Mouse (Mus musculus) cerebellum, adult 2 months (tissue): ENCODE data around the gene Cers6. TPM values are rescaled to one million over a fixed set of nuclear protein-coding genes. Genes with fewer than 3 reads are reported as not detected.

Experiments used
- DNase-seq, 2 experiments: peaks; one replicate each; pipeline ENCODE4 v3.0.0; 2021
- H3K27ac ChIP-seq: fragments of 200-500 bp; 2 replicates; pipeline ENCODE4 v1.5.1; 2012; ENCODE audit warnings: low read length, control low read depth, inconsistent platforms; ENCODE audit not compliant: insufficient read depth
- H3K27me3 ChIP-seq: fragments of 200-500 bp; 2 replicates; pipeline ENCODE4 v1.6.1; 2012; ENCODE audit warnings: inconsistent platforms, mild to moderate bottlenecking, low read length, moderate library complexity; ENCODE audit not compliant: control insufficient read depth, insufficient read depth
- H3K4me1 ChIP-seq: fragments of 200-500 bp; 2 replicates; pipeline ENCODE4 v1.6.1; 2011; ENCODE audit warnings: low read length; ENCODE audit not compliant: control insufficient read depth, insufficient read depth
- H3K4me3 ChIP-seq: fragments of 200-500 bp; replicated peaks from 2 replicates; pipeline ENCODE3; 2011; ENCODE audit warnings: mild to moderate bottlenecking, low read depth, low read length, control low read depth; ENCODE audit not compliant: insufficient read depth
- CTCF ChIP-seq: fragments of 200-500 bp; IDR thresholded peaks from 2 replicates; pipeline ENCODE4 v1.5.1; 2011; ENCODE audit warnings: low read depth, mild to moderate bottlenecking, control low read depth, low read length, moderate library complexity, borderline replicate concordance; ENCODE audit not compliant: insufficient read depth
- POLR2A ChIP-seq: fragments of 200-500 bp; IDR thresholded peaks from 2 replicates; pipeline ENCODE4 v1.6.1; 2011; ENCODE audit warnings: low read length, control low read depth, borderline replicate concordance; ENCODE audit not compliant: insufficient read depth
- WGBS: fragments of 180-500 bp; shearing (Covaris S2); methylation state at CpG from one replicate; pipeline ENCODE4 v1.1.7; 2018; 5-methylcytosine and 5-hydroxymethylcytosine counted together
- polyA plus RNA-seq: library from polyadenylated mRNA; depleted of rRNA; stranded (reverse); fragments of >200 nt; gene quantifications from 2 replicates; pipeline ENCODE4 v1.2.3, GENCODE M21; 2012

Cers6 gene
- polyA plus RNA-seq, 1 experiment: 29.8 TPM

DNA sequence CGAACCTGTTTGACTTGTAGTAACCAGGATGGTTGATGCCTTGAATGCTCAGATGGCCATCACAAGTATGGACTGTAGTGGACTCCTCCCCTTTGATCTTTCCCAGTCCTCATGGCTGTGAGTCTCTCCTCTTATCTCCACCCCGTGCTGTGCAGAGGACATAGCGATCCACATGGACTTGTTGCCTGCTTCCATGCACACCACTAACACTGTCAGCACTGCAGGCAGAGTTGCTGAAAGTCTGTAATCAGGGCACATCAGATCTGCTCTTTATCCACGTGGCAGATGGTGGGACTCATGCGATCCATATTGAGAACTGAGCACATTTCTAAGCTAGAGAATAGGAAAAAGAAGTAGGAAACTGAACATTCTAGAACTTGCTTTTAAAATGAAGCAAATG lies 154.6 kb downstream of the Cers6 start:
- peak in 1 of 2 experiments; percentile 40 for DNase-seq

DNA sequence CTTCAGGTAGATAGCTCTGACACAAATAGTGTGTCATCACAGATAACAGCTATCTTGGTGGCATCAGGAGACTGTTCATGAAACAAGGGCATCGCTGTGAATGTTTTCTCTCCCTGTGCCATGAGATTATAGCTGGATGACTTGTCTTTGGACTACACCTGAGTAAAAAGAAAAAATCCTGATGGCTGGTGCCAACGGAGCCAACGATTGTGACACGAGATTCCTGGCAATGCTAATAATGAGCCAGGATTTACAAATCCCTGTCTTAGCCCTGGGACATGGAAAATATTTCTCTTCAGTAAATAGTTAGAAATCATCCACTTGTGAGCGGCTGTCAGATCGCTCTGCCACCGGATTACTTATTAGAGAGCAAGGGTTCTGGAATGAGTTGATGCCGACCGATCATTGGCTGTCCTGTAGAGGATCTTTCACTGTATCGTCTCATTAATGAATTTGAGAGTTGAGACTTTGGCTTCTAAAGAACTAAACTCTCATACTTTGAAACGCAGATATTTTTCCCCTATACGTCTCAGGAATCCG lies 157.9 kb downstream of the Cers6 start:
- 58% methylated on average over 13 of the region's 13 CpGs for WGBS
- no peak for TF ChIP-seq CTCF
- no peaks in the 10 kb centered on the region for H3K27me3 ChIP-seq
- H3K4me3 ChIP-seq: no peak overlapping the region
- peaks cover 31% of the 10 kb centered on the region for H3K4me1 ChIP-seq
- peak overlapping the region; percentile 13; the same call in 1 of the 2 replicates for H3K27ac ChIP-seq
- peak in 1 of 2 experiments; percentile 60 for DNase-seq

More for the DNA sequence above, 154.6 kb downstream of the Cers6 start:
- Histone ChIP-seq H3K4me1 (peaks cover 30% of the 10 kb centered on the region), H3K4me3 (no peak overlapping the region), H3K27ac (no peak overlapping the region), H3K27me3 (no peaks in the 10 kb centered on the region)
- WGBS: 57% methylated on average over 5 of the region's 5 CpGs
- TF ChIP-seq CTCF: no peak
- TF ChIP-seq POLR2A: no peak

DNA sequence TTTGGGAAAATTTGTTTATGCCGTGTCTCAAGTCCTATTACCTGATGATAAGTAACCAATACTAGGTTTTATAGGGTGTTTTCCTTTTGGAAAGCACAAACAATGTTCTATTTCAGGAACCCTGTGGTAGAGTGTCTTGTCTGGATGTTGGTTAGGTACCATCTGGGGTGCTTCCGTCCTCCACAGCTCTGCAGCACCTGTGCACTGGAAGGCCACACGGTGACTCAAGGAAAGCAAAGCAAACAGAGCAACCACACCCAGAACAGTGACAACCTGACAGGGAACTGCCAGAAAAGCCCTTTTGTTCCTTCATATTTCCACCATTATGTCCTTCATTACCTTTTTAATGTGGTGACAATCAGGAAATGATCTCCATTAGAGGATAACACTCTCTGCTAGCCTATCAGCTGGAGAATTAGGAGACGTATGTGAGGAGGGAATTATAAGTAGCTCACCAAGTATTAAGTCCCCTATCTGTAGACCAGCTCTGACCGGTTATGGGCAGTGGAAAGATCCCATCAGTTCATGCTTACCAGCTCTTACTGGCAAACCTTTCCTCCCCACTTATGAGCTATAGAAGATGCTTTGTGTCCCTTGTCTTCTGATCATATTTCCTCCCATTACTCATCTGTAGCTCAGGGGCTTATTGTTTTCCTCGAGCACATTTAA lies 158.7 kb downstream of the Cers6 start:
- H3K27ac ChIP-seq: no peak overlapping the region
- no peak overlapping the region for H3K4me3 ChIP-seq
- DNase-seq: peak in 1 of 2 experiments; percentile 71
- TF ChIP-seq POLR2A: no peak
- no peak for TF ChIP-seq CTCF
- no peaks in the 10 kb centered on the region for H3K27me3 ChIP-seq
- H3K4me1 ChIP-seq: peaks cover 26% of the 10 kb centered on the region
- 66% methylated on average over 6 of the region's 6 CpGs for WGBS

DNA sequence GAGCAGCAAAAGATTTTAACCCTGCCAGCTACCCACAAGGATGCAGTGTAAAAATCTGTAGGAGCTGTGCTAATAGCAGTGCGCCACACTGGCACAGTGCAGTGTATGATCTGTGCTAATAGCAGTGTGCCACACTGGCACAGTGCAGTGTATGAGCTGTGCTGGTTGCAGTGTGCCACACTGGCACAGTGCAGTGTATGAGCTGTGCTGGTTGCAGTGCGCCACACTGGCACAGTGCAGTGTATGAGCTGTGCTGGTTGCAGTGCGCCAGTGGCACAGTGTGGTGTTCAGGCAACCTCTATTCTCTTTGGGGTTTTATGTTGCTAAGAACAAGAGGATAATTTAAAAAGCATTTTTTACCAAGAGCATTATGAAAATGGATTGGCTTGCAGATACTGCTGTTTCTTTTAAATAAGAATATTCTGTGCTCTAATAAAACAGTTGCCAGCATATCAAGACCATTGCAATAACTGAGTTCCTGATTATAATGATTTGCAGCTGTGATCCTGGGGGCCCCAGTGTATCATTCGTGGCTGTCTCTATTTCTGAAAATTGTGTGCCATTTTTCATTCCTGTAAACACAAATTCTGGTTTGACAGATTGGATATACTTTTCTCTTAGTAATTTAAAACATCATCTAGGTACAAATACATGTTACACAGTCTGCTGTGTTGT lies 159.5 kb downstream of the Cers6 start:
- no peak for TF ChIP-seq POLR2A
- no peak for TF ChIP-seq CTCF
- WGBS: 89% methylated on average over 4 of the region's 4 CpGs
- H3K4me1 ChIP-seq: peaks cover 19% of the 10 kb centered on the region
- no peak for DNase-seq
- H3K27ac ChIP-seq: no peak overlapping the region
- no peak overlapping the region for H3K4me3 ChIP-seq
- no peaks in the 10 kb centered on the region for H3K27me3 ChIP-seq

DNA sequence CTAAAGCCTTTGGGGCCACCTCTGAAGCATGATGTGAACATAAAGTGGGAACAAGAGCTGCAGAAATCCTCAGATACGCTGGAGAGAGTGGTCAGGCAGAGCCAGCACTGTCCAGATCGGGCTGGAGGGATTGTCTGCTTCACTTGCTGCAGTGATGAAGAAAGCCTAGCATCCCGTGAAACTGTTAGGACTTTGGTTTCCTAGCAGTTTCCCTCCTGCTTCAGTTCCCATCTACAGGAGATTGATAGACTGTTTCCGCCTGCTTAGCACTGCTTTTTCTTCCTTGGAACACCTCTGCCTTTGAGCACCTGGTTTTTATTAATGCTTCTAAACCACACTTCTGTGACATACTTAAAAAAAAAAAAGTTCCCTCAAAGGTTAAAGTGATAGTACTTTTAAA lies 160.3 kb downstream of the Cers6 start:
- no peak for DNase-seq
- no peak for TF ChIP-seq CTCF
- no peak for TF ChIP-seq POLR2A
- Histone ChIP-seq H3K4me1 (peaks cover 13% of the 10 kb centered on the region), H3K4me3 (no peak overlapping the region), H3K27ac (no peak overlapping the region), H3K27me3 (no peaks in the 10 kb centered on the region)
- 63% methylated on average over 4 of the region's 4 CpGs for WGBS

DNA sequence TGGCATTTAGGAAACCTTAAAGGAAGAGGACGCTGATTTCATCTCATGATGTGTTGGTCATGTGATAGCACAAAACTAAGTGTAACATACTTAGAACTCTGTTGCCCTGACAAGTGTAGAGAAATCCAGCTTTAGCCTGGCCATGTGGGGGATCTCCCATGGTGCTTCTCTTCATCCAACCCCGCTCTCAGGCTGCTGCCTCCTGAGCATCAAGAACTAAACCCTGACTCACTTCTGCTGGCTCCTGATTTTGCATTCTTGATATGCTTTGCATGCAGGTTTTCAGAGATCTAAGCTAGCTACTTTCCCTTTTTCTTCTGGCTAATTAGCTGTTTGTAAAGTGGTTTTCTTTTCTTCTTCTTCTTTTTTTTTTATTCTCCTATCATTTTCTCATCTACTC lies 163.6 kb downstream of the Cers6 start:
- no peak overlapping the region for H3K4me3 ChIP-seq
- WGBS: 70% methylated on average over 2 of the region's 2 CpGs
- H3K27me3 ChIP-seq: no peaks in the 10 kb centered on the region
- H3K4me1 ChIP-seq: peaks cover 7% of the 10 kb centered on the region
- no peak overlapping the region for H3K27ac ChIP-seq
- DNase-seq: no peak
- TF ChIP-seq CTCF (no peak), POLR2A (no peak)

DNA sequence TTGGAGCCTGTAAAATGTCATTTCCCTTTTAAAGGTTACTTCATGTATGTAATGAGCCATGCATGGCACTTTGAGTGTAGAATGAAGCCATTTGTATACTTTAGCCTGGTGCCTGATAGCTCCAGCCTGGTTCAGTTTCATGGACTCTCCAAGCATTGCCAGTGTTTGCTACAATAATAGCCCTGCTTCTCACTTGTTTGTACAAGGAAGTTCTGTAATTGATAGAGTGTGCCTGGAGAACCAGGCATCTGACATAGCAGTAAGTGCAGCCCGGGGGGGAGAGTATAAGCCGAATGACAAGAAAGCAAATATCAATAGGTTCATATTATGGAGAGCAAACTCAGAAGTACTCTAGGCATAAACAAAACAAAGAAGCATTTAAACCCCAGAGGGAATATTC lies 171.3 kb downstream of the Cers6 start:
- Histone ChIP-seq H3K4me3 (no peak overlapping the region), H3K27ac (no peak overlapping the region), H3K27me3 (no peaks in the 10 kb centered on the region), H3K4me1 (no peaks in the 10 kb centered on the region)
- no peak for DNase-seq
- no peak for TF ChIP-seq POLR2A
- no peak for TF ChIP-seq CTCF
- 84% methylated on average over 2 of the region's 2 CpGs for WGBS

DNA sequence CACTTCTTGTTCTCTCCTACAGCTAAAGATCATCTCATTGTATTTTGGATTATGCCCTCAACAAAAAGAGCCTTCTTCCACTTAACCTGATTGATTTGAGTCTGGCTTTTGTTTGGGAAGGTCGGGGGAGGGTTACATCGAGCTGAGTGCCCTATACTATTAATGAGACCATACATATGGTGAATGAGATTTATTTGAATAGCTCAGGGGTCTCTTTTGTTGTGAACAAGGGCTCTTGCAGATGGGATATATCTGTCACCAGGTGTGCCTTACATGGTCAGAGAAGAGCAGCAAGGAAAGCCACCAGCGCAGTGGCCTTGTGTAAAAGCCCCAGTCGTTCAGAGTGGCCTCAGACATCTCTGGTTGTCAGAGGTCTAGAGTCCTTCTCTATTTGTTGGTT lies 174.2 kb downstream of the Cers6 start:
- Histone ChIP-seq H3K4me1 (no peaks in the 10 kb centered on the region), H3K4me3 (no peak overlapping the region), H3K27ac (no peak overlapping the region), H3K27me3 (no peaks in the 10 kb centered on the region)
- TF ChIP-seq CTCF: no peak
- 49% methylated on average over 4 of the region's 4 CpGs for WGBS
- DNase-seq: no peak

DNA sequence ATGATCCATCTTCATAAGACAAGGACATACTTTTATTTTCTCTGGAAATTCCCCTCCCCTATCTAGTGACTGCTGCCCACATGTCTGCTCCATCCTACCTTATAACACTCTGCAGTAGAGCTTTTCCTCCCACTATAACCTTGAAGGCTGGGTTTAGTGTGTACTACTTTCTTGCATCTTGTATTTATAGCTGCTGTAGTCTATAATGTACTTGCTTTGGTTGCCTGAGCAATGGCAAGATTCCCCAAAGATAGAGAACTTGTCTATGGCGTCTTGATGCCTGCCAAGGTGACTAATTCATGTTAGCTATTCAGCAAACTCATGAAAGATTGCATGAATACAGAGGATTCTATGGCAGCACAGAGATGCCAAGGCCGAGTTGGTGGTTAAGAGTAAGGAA lies 176.1 kb downstream of the Cers6 start:
- H3K4me3 ChIP-seq: no peak overlapping the region
- H3K27ac ChIP-seq: no peak overlapping the region
- 86% methylated on average over 2 of the region's 2 CpGs for WGBS
- DNase-seq: no peak
- no peaks in the 10 kb centered on the region for H3K27me3 ChIP-seq
- peaks cover under 1% of the 10 kb centered on the region; the same call in 1 of the 2 replicates for H3K4me1 ChIP-seq
- TF ChIP-seq CTCF (no peak), POLR2A (no peak)
